Mouse (Mus musculus): ENCODE data around the gene Cnnm3. TPM values are rescaled to one million over a fixed set of nuclear protein-coding genes. Genes with fewer than 3 reads are reported as not detected.

Gene Cnnm3
- total and polyA plus RNA-seq, 3 experiments = 11.1 to 15.6 (median 15.1) TPM

- H3K79me2 ChIP-seq (replicated peaks; ENCODE audit: control insufficient read depth, insufficient read depth, low read length) = no peaks in the 10 kb centered on the region
- H3K27ac ChIP-seq = peak overlapping the region; percentile 68
- H3K4me3 ChIP-seq = no peak overlapping the region
- TF ChIP-seq CTCF (IDR thresholded peaks at IDR 0.05) (no peak), POLR2A (IDR thresholded peaks at IDR 0.05; ENCODE audit: insufficient read depth, low read depth, low read length) (no peak), EP300 (IDR thresholded peaks at IDR 0.05; ENCODE audit: insufficient read depth, low read depth, low read length) (no peak)
- H3K27me3 ChIP-seq (ENCODE audit: control insufficient read depth, insufficient read depth, low read length) = no peaks in the 10 kb centered on the region
- DNase-seq = no peak
- H3K4me1 ChIP-seq (ENCODE audit: control insufficient read depth, insufficient read depth, low read length) = peaks cover 3% of the 10 kb centered on the region; the same call in 1 of the 2 replicates
- WGBS = 94% methylated on average over 11 of the region's 11 CpGs
- no peaks in the 10 kb centered on the region for H3K36me3 ChIP-seq (ENCODE audit: control insufficient read depth, insufficient read depth, low read length)
- intact Hi-C loops (cut with DNase I) = no loop called here
- H3K9ac ChIP-seq (ENCODE audit: low read depth, low read length) = no peak overlapping the region
These were observed 28.5 kb downstream of the Cnnm3 start for GRCm38 (mm10) chr1:36540132-36540531.

GRCm38 (mm10) chr1:36540807-36541206 is 29.1 kb downstream of the Cnnm3 start:
- no peak for DNase-seq
- Histone ChIP-seq H3K36me3 (ENCODE audit: control insufficient read depth, insufficient read depth, low read length) (no peaks in the 10 kb centered on the region), H3K4me3 (no peak overlapping the region), H3K27ac (no peak overlapping the region), H3K4me1 (ENCODE audit: control insufficient read depth, insufficient read depth, low read length) (peaks cover 2% of the 10 kb centered on the region; the same call in 1 of the 2 replicates), H3K27me3 (ENCODE audit: control insufficient read depth, insufficient read depth, low read length) (no peaks in the 10 kb centered on the region), H3K9ac (ENCODE audit: low read depth, low read length) (no peak overlapping the region), H3K79me2 (replicated peaks; ENCODE audit: control insufficient read depth, insufficient read depth, low read length) (no peaks in the 10 kb centered on the region)
- 94% methylated on average over 12 of the region's 12 CpGs for WGBS
- intact Hi-C loops (cut with DNase I) = no loop called here
- TF ChIP-seq CTCF (IDR thresholded peaks at IDR 0.05) (no peak), EP300 (IDR thresholded peaks at IDR 0.05; ENCODE audit: insufficient read depth, low read depth, low read length) (no peak), POLR2A (IDR thresholded peaks at IDR 0.05; ENCODE audit: insufficient read depth, low read depth, low read length) (no peak)

- H3K27me3 ChIP-seq (ENCODE audit: control insufficient read depth, insufficient read depth, low read length) = no peaks in the 10 kb centered on the region
- intact Hi-C loops (cut with DNase I) = no loop called here
- no peaks in the 10 kb centered on the region for H3K79me2 ChIP-seq (replicated peaks; ENCODE audit: control insufficient read depth, insufficient read depth, low read length)
- no peak for TF ChIP-seq CTCF (IDR thresholded peaks at IDR 0.05)
- no peak for TF ChIP-seq POLR2A (IDR thresholded peaks at IDR 0.05; ENCODE audit: insufficient read depth, low read depth, low read length)
- TF ChIP-seq EP300 (IDR thresholded peaks at IDR 0.05; ENCODE audit: insufficient read depth, low read depth, low read length) = no peak
- no peaks in the 10 kb centered on the region for H3K4me1 ChIP-seq (ENCODE audit: control insufficient read depth, insufficient read depth, low read length)
- H3K9ac ChIP-seq (ENCODE audit: low read depth, low read length) = no peak overlapping the region
- H3K27ac ChIP-seq = no peak overlapping the region
- H3K4me3 ChIP-seq = no peak overlapping the region
- no peak for DNase-seq
- 94% methylated on average over 16 of the region's 16 CpGs for WGBS
- H3K36me3 ChIP-seq (ENCODE audit: control insufficient read depth, insufficient read depth, low read length) = no peaks in the 10 kb centered on the region
These were observed 30.2 kb downstream of the Cnnm3 start for GRCm38 (mm10) chr1:36541844-36542243.

DNA sequence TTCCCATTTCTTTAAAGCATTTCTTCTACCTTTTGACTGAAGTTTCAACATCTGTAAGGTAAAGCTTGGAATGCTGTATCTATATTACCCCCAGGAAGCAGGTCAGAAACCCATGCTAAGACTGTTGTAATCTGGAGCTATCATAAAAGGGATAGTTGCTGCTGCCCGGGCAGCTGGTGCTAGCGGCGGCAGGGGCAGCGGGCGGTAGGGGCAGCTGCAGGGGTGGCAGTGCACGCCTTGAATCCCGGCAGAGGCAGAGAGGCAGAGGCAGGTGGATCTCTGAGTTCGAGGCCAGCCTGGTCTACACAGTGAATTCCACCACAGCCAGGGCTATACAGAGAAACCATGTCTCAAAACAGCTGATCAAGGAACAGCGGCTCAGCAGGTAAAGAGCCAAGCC is 31.3 kb downstream of the Cnnm3 start:
- H3K4me3 ChIP-seq = no peak overlapping the region
- H3K79me2 ChIP-seq (replicated peaks; ENCODE audit: control insufficient read depth, insufficient read depth, low read length) = no peaks in the 10 kb centered on the region
- no peak for DNase-seq
- 92% methylated on average over 9 of the region's 9 CpGs for WGBS
- H3K36me3 ChIP-seq (ENCODE audit: control insufficient read depth, insufficient read depth, low read length) = no peaks in the 10 kb centered on the region
- peaks cover 3% of the 10 kb centered on the region for H3K4me1 ChIP-seq (ENCODE audit: control insufficient read depth, insufficient read depth, low read length)
- intact Hi-C loops (cut with DNase I) = no loop called here
- no peak overlapping the region for H3K27ac ChIP-seq
- no peak for TF ChIP-seq EP300 (IDR thresholded peaks at IDR 0.05; ENCODE audit: insufficient read depth, low read depth, low read length)
- TF ChIP-seq CTCF (IDR thresholded peaks at IDR 0.05) = no peak
- no peak for TF ChIP-seq POLR2A (IDR thresholded peaks at IDR 0.05; ENCODE audit: insufficient read depth, low read depth, low read length)
- H3K9ac ChIP-seq (ENCODE audit: low read depth, low read length) = no peak overlapping the region
- no peaks in the 10 kb centered on the region for H3K27me3 ChIP-seq (ENCODE audit: control insufficient read depth, insufficient read depth, low read length)

DNA sequence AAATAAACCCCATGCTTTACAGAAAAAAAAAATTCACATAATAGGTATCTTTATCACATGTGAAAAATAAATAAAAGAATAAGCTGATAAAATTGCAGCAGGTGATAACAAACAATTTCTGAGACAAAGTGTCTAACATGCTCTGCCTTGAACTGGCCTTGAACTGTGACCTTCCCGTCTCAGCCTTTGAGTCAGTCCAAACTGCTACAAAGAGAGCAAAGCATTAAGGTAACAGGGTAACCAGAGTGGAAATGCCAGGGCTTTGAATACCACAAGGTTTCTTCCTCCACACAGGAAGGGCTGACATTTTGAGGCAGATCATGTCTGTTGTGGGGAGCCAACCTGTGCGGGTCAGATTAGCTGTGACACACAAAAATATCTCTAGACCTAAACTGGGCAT is 33.7 kb downstream of the Cnnm3 start:
- DNase-seq = no peak
- TF ChIP-seq POLR2A (IDR thresholded peaks at IDR 0.05; ENCODE audit: insufficient read depth, low read depth, low read length) = no peak
- TF ChIP-seq CTCF (IDR thresholded peaks at IDR 0.05) = no peak
- TF ChIP-seq EP300 (IDR thresholded peaks at IDR 0.05; ENCODE audit: insufficient read depth, low read depth, low read length) = no peak
- no peaks in the 10 kb centered on the region for H3K79me2 ChIP-seq (replicated peaks; ENCODE audit: control insufficient read depth, insufficient read depth, low read length)
- no peak overlapping the region for H3K9ac ChIP-seq (ENCODE audit: low read depth, low read length)
- no peaks in the 10 kb centered on the region for H3K27me3 ChIP-seq (ENCODE audit: control insufficient read depth, insufficient read depth, low read length)
- no peaks in the 10 kb centered on the region for H3K36me3 ChIP-seq (ENCODE audit: control insufficient read depth, insufficient read depth, low read length)
- no peak overlapping the region for H3K27ac ChIP-seq
- intact Hi-C loops (cut with DNase I) = no loop called here
- peaks cover 3% of the 10 kb centered on the region for H3K4me1 ChIP-seq (ENCODE audit: control insufficient read depth, insufficient read depth, low read length)
- 68% methylated on average over 2 of the region's 2 CpGs for WGBS
- no peak overlapping the region for H3K4me3 ChIP-seq

DNA sequence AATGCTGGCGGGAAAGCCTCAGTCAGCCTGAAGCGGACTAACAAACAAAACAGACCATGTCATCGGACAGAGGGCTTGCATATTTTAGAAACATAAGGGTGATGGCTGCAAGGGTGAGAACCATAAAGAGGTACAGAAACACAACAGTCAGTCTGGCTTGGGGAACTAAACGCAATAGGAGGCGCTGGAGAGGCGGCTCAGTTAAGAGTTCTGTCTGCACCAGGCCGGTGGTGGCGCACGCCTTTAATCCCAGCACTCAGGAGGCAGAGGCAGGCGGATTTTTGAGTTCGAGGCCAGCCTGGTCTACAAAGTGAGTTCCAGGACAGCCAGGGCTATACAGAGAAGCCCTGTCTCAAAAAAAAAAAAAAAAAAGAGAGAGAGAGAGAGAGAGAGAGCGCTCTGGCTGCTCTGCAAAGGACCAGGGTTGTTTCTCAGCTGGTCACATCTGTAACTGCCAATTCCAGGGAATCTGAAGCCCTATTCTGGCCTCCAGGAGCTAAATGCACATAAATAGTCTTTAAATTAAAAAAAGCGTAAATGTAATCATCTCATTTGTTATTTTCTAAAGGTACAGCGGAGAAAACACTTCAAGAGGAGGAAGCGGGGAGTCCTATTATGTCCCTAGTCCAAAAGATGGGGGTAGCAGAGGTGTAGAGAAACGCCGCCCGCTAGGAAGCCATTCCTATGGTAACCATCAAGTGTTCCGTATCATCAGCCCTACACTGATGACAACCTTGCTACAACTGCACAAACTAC is 34.4 kb downstream of the Cnnm3 start:
- no peaks in the 10 kb centered on the region for H3K79me2 ChIP-seq (replicated peaks; ENCODE audit: control insufficient read depth, insufficient read depth, low read length)
- H3K4me3 ChIP-seq = peak overlapping the region; percentile 76
- whole genome bisulfite sequencing = 64% methylated on average over 19 of the region's 19 CpGs
- H3K36me3 ChIP-seq (ENCODE audit: control insufficient read depth, insufficient read depth, low read length) = no peaks in the 10 kb centered on the region
- H3K27me3 ChIP-seq (ENCODE audit: control insufficient read depth, insufficient read depth, low read length) = no peaks in the 10 kb centered on the region
- H3K27ac ChIP-seq = no peak overlapping the region; the same call in 1 of the 2 replicates
- intact Hi-C loops (cut with DNase I) = no loop called here
- H3K4me1 ChIP-seq (ENCODE audit: control insufficient read depth, insufficient read depth, low read length) = peaks cover 3% of the 10 kb centered on the region
- peak overlapping the region; percentile 9; the same call in 1 of the 2 replicates for H3K9ac ChIP-seq (ENCODE audit: low read depth, low read length)
- DNase-seq = peak in 1 of 2 experiments; percentile 42
- no peak for TF ChIP-seq EP300 (IDR thresholded peaks at IDR 0.05; ENCODE audit: insufficient read depth, low read depth, low read length)
- peak; percentile 50 for TF ChIP-seq CTCF (IDR thresholded peaks at IDR 0.05)
